Mouse (Mus musculus) heart, embryonic 16.5 days (tissue): Measurements from ENCODE around the gene Ap2m1. TPM values are rescaled to one million over a fixed set of nuclear protein-coding genes. Genes with fewer than 3 reads are reported as not detected.
A peak's percentile ranks its signal among the peaks of the same experiment; 100 is the strongest.

ENCODE experiments used
- ATAC-seq: fragments of 200-750 bp; cut with Nextera tagmentation; replicated peaks from 2 replicates; pipeline ENCODE4 v1.8.0; 2017; ENCODE audit warnings: moderate number of reproducible peaks; ENCODE audit not compliant: insufficient read depth, low FRiP score; ENCODE audit errors: extremely low read depth
- H3K27ac ChIP-seq: fragments of 300-500 bp; sonication (generic); 2 replicates; pipeline ENCODE4 v1.5.1; 2014; ENCODE audit warnings: mild to moderate bottlenecking, low read length, control low read depth, moderate library complexity
- H3K27me3 ChIP-seq: fragments of 300-500 bp; sonication (generic); 2 replicates; pipeline ENCODE4 v1.6.1; 2014; ENCODE audit warnings: low read length, mixed read lengths; ENCODE audit not compliant: control insufficient read depth, insufficient read depth
- H3K36me3 ChIP-seq: fragments of 300-500 bp; sonication (generic); 2 replicates; pipeline ENCODE4 v1.6.1; 2014; ENCODE audit not compliant: control insufficient read depth, insufficient read depth
- H3K4me1 ChIP-seq: fragments of 300-500 bp; sonication (generic); 2 replicates; pipeline ENCODE4 v1.6.1; 2014; ENCODE audit warnings: low read length, mixed read lengths; ENCODE audit not compliant: control insufficient read depth, insufficient read depth
- H3K4me2 ChIP-seq: fragments of 300-500 bp; sonication (generic); 2 replicates; pipeline ENCODE4 v1.6.1; 2014; ENCODE audit warnings: low read depth, mild to moderate bottlenecking, control low read depth, low read length
- H3K4me3 ChIP-seq: fragments of 300-500 bp; sonication (generic); 2 replicates; pipeline ENCODE4 v1.5.1; 2014; ENCODE audit warnings: mild to moderate bottlenecking, control low read depth, low read length
- H3K9ac ChIP-seq: fragments of 300-500 bp; sonication (generic); 2 replicates; pipeline ENCODE4 v1.6.1; 2014; ENCODE audit warnings: low read length, control low read depth
- H3K9me3 ChIP-seq: fragments of 300-500 bp; sonication (generic); replicated peaks from 2 replicates; pipeline ENCODE4 v1.6.1; 2016; ENCODE audit warnings: low read length; ENCODE audit not compliant: control insufficient read depth
- WGBS: fragments of 180-500 bp; shearing (Covaris S2); extraction: QIAGEN DNeasy Blood & Tissue Kit; methylation state at CpG from one replicate; pipeline ENCODE4 v1.1.7; 2014; 5-methylcytosine and 5-hydroxymethylcytosine counted together
- polyA plus RNA-seq: library from polyadenylated mRNA; unstranded; fragments of >200 nt; fragmentation: Nextera tagmentation; extraction: Ambion mirVana; gene quantifications from 2 replicates; pipeline ENCODE4 v1.2.1, GENCODE M21; 2015

Ap2m1 gene
- polyA plus RNA-seq, 1 experiment from 2014 or later, result 444 TPM

- no peaks in the 10 kb centered on the region for H3K9me3 ChIP-seq
- WGBS, result 8% methylated on average over 16 of the region's 16 CpGs
- H3K36me3 ChIP-seq, result peaks cover 22% of the 10 kb centered on the region
- peak overlapping the region; percentile 61 for H3K9ac ChIP-seq
- H3K4me3 ChIP-seq, result peak overlapping the region; percentile 75
- H3K4me2 ChIP-seq, result peak overlapping the region; percentile 72
- peaks cover 11% of the 10 kb centered on the region for H3K4me1 ChIP-seq
- ATAC-seq, result peak; percentile 19
- H3K27ac ChIP-seq, result peak overlapping the region; percentile 61
- no peaks in the 10 kb centered on the region for H3K27me3 ChIP-seq
Measured at GRCm38 (mm10) chr16:20497980-20498676, 37.1 kb upstream of the Ap2m1 start.

GRCm38 (mm10) chr16:20498677-20499475, 36.4 kb upstream of the Ap2m1 start, which contains the start of gene Eif2b5:
TSS of gene Eif2b5 (plus strand) at chr16:20498817.
- under 1% methylated on average over 49 of the region's 49 CpGs for WGBS
- peak within 1 kb of the TSS; percentile 69 for H3K27ac ChIP-seq

GRCm38 (mm10) chr16:20506000-20506399, 29.3 kb upstream of the Ap2m1 start:
- no peak overlapping the region for H3K4me2 ChIP-seq
- H3K4me3 ChIP-seq, result no peak overlapping the region
- H3K9me3 ChIP-seq, result no peaks in the 10 kb centered on the region
- no peak for ATAC-seq
- no peaks in the 10 kb centered on the region for H3K4me1 ChIP-seq
- H3K36me3 ChIP-seq, result peaks cover 93% of the 10 kb centered on the region
- no peak overlapping the region for H3K9ac ChIP-seq
- H3K27me3 ChIP-seq, result no peaks in the 10 kb centered on the region
- H3K27ac ChIP-seq, result no peak overlapping the region
- WGBS, result 76% methylated on average over 8 of the region's 8 CpGs

More at GRCm38 (mm10) chr16:20498677-20499475, 36.4 kb upstream of the Ap2m1 start, which contains the start of gene Eif2b5:
- Histone ChIP-seq H3K36me3 (peaks cover 29% of the 10 kb centered on the region), H3K27me3 (no peaks in the 10 kb centered on the region), H3K4me1 (peaks cover 11% of the 10 kb centered on the region), H3K9me3 (no peaks in the 10 kb centered on the region), H3K9ac (peak within 1 kb of the TSS; percentile 91), H3K4me3 (peak within 1 kb of the TSS; percentile 75), H3K4me2 (peak within 1 kb of the TSS; percentile 91)
- peak; percentile 95 for ATAC-seq

GRCm38 (mm10) chr16:20509349-20509748, 25.9 kb upstream of the Ap2m1 start:
- peaks cover 65% of the 10 kb centered on the region for H3K36me3 ChIP-seq
- H3K4me2 ChIP-seq, result no peak overlapping the region
- H3K4me1 ChIP-seq, result no peaks in the 10 kb centered on the region
- no peak overlapping the region for H3K9ac ChIP-seq
- no peaks in the 10 kb centered on the region for H3K27me3 ChIP-seq
- no peak overlapping the region for H3K27ac ChIP-seq
- no peak overlapping the region for H3K4me3 ChIP-seq
- ATAC-seq, result 0 out of 2 replicates have a peak, but pooled peaks have one; percentile 14
- 78% methylated on average over 3 of the region's 3 CpGs for WGBS
- H3K9me3 ChIP-seq, result no peaks in the 10 kb centered on the region

GRCm38 (mm10) chr16:20511277-20511847, 23.9 kb upstream of the Ap2m1 start:
- ATAC-seq, result no peak
- Histone ChIP-seq H3K4me2 (no peak overlapping the region), H3K9me3 (no peaks in the 10 kb centered on the region), H3K27ac (no peak overlapping the region), H3K36me3 (peaks cover 46% of the 10 kb centered on the region), H3K4me1 (peaks cover 3% of the 10 kb centered on the region), H3K27me3 (no peaks in the 10 kb centered on the region), H3K9ac (no peak overlapping the region), H3K4me3 (no peak overlapping the region)
- whole genome bisulfite sequencing, result 88% methylated on average over 7 of the region's 7 CpGs

- Histone ChIP-seq H3K4me1 (peaks cover 22% of the 10 kb centered on the region), H3K27ac (peak overlapping the region; percentile 93), H3K36me3 (peaks cover 9% of the 10 kb centered on the region; the same call in 1 of the 2 replicates), H3K4me2 (peak overlapping the region; percentile 81), H3K27me3 (no peaks in the 10 kb centered on the region), H3K4me3 (peak overlapping the region; percentile 96), H3K9ac (peak overlapping the region; percentile 100), H3K9me3 (no peaks in the 10 kb centered on the region)
- ATAC-seq, result no peak
Measured at GRCm38 (mm10) chr16:20516032-20516431, 19.2 kb upstream of the Ap2m1 start.

GRCm38 (mm10) chr16:20516726-20517201, 18.5 kb upstream of the Ap2m1 start, which contains the start of gene Dvl3:
TSS of gene Dvl3 (plus strand) at chr16:20516982.
- ATAC-seq, result peak; percentile 98
- Histone ChIP-seq H3K27me3 (no peaks in the 10 kb centered on the region), H3K36me3 (peaks cover 11% of the 10 kb centered on the region; the same call in 1 of the 2 replicates), H3K9me3 (no peaks in the 10 kb centered on the region), H3K9ac (peak within 1 kb of the TSS; percentile 100), H3K27ac (peak within 1 kb of the TSS; percentile 93), H3K4me3 (peak within 1 kb of the TSS; percentile 96), H3K4me1 (peaks cover 22% of the 10 kb centered on the region), H3K4me2 (peak within 1 kb of the TSS; percentile 81)
- WGBS, result 1% methylated on average over 51 of the region's 55 CpGs

GRCm38 (mm10) chr16:20517216-20517615, 18.1 kb upstream of the Ap2m1 start:
- no peaks in the 10 kb centered on the region for H3K9me3 ChIP-seq
- peak overlapping the region; percentile 100 for H3K9ac ChIP-seq
- H3K27me3 ChIP-seq, result no peaks in the 10 kb centered on the region
- H3K4me1 ChIP-seq, result peaks cover 22% of the 10 kb centered on the region
- peak overlapping the region; percentile 96 for H3K4me3 ChIP-seq
- peaks cover 13% of the 10 kb centered on the region; the same call in 1 of the 2 replicates for H3K36me3 ChIP-seq
- peak overlapping the region; percentile 93 for H3K27ac ChIP-seq
- WGBS, result under 1% methylated on average over 26 of the region's 26 CpGs
- H3K4me2 ChIP-seq, result peak overlapping the region; percentile 81
- ATAC-seq, result peak; percentile 21
